Mouse (Mus musculus) spleen, postnatal 0 days (tissue): Measurements from ENCODE around the gene Sept6. TPM values are rescaled to one million over a fixed set of nuclear protein-coding genes. Genes with fewer than 3 reads are reported as not detected.

ENCODE experiments used
- polyA plus RNA-seq: library from polyadenylated mRNA; unstranded; fragments of >200 nt; fragmentation: Nextera tagmentation; extraction: Ambion mirVana; gene quantifications from 2 replicates; pipeline ENCODE4 v1.2.1, GENCODE M21; 2015

Gene Sept6
- 7.2 and 8.9 TPM in 2 replicates for polyA plus RNA-seq

GRCm38 (mm10) chrX:36991694-36992093, at the start of gene Sept6:
TSS of gene Sept6 (minus strand) at chrX:36991794.

GRCm38 (mm10) chrX:36902321-36903114, 89.1 kb downstream of the Sept6 start, which contains the start of gene Nkrf:
TSS of gene Nkrf (minus strand) at chrX:36902899.

DNA sequence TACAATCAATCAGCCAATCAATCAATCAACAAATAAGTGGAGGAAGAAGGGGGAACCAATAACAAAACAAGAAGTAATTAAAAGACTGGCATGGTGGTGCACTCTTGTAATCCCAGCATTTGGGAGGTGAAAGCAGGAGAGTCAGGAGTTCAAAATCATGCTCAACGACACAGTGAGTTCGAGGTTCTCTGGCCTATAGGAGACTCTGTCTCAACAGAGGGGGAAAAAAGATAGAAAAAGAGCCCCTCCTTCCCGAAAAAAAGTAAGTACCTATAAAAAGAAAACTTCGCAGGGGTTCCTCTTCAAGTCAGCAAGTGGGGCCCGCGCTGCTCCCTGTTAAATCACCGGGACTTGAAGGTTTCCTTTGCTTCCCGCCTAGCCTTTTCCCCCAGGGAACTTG, 117.8 kb downstream of the Sept6 start, which contains the start of the genes Ube2a and C330007P06Rik:
Gene Ube2a, plus strand, starts transcription at position 136 of the 400 bp plus-strand sequence.
Gene C330007P06Rik, minus strand, starts transcription at position 347 of the 400 bp plus-strand sequence.

Other genes starting within 250 kb of the Sept6 start
- 1.2 and 1.5 TPM in 2 replicates for gene Slc25a43, start 248.1 kb downstream of the Sept6 start, polyA plus RNA-seq
- gene Slc25a5, start 196.1 kb downstream of the Sept6 start, polyA plus RNA-seq, result 514 and 549 TPM in 2 replicates
- gene Ube2a, start 117.9 kb downstream of the Sept6 start, polyA plus RNA-seq, result 132 and 136 TPM in 2 replicates
- gene C330007P06Rik, start 117.7 kb downstream of the Sept6 start, polyA plus RNA-seq, result 15.2 and 17.7 TPM in 2 replicates
- 1.5 and 1.8 TPM in 2 replicates for gene Nkrf, start 88.9 kb downstream of the Sept6 start, polyA plus RNA-seq
- 0.12 and 0.36 TPM in 2 replicates for gene Sowahd, start 57.1 kb upstream of the Sept6 start, polyA plus RNA-seq
- 658 and 701 TPM in 2 replicates for gene Rpl39, start 93.6 kb upstream of the Sept6 start, polyA plus RNA-seq
- 21.4 and 22.3 TPM in 2 replicates for gene Upf3b, start 118.5 kb upstream of the Sept6 start, polyA plus RNA-seq
- 10.0 and 12.0 TPM in 2 replicates for gene Nkap, start 135.0 kb upstream of the Sept6 start, polyA plus RNA-seq
- gene Akap14, start 177.0 kb upstream of the Sept6 start, polyA plus RNA-seq, result 0.17 and 0.18 TPM in 2 replicates
- 372 and 394 TPM in 2 replicates for gene Ndufa1, start 199.4 kb upstream of the Sept6 start, polyA plus RNA-seq
- gene Rnf113a1, start 199.5 kb upstream of the Sept6 start, polyA plus RNA-seq, result 5.3 and 6.3 TPM in 2 replicates
- not detected in 2 replicates for gene Gm9, start 219.2 kb upstream of the Sept6 start, polyA plus RNA-seq
- gene Rhox1, start 230.5 kb upstream of the Sept6 start, polyA plus RNA-seq, result not detected in 2 replicates